Mouse (Mus musculus): ENCODE measurements around the gene Milr1.

DNA sequence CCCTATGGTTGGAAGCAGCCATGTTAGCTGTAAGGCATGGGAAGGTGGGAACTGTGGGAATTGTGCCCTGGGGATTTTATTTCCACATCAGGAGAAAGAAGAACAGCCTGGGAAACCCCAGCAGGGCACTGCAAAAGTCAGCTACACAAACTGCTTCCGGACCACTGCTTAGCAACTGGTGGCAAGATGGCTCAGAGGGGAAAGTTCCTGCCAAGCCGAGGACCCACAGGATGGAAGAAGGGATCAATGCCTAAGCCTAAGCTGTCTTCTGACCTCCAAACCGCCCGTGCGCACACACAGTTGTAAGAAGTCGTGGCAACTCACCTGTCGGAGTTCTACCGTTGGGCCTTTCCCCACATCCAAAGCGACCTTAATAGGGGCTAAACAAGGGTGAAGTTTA is 22.0 kb downstream of the Milr1 start:
- TF ChIP-seq CTCF (conservative IDR thresholded peaks at IDR 0.05; ENCODE audit: low read length): no peak
- TF ChIP-seq NANOG (IDR thresholded peaks at IDR 0.05; ENCODE audit: borderline replicate concordance, low read length): no peak
- TF ChIP-seq POU5F1 (IDR thresholded peaks at IDR 0.05; ENCODE audit: borderline replicate concordance, low read length): no peak
